Mouse (Mus musculus): Measurements from ENCODE around the gene Cd96. TPM values are rescaled to one million over a fixed set of nuclear protein-coding genes. Genes with fewer than 3 reads are reported as not detected.

The Cd96 gene
- polyA plus RNA-seq, 1 experiment from 2014 or later: 0.06 TPM

GRCm38 (mm10) chr16:46021302-46021701, 98.7 kb downstream of the Cd96 start:
- H3K4me1 ChIP-seq (ENCODE audit: control insufficient read depth, insufficient read depth, low read depth, low read length): no peaks in the 10 kb centered on the region; the same call in 1 of the 2 replicates
- no peaks in the 10 kb centered on the region for H3K36me3 ChIP-seq (ENCODE audit: control insufficient read depth, insufficient read depth, low read length)
- no peak overlapping the region for H3K9ac ChIP-seq (ENCODE audit: low read depth, low read length)
- no peaks in the 10 kb centered on the region for H3K27me3 ChIP-seq (replicated peaks; ENCODE audit: control insufficient read depth, insufficient read depth, low read length)
- H3K27ac ChIP-seq (ENCODE audit: low read depth, low read length): no peak overlapping the region
- H3K4me3 ChIP-seq (ENCODE audit: low read length): no peak overlapping the region
- 91% methylated on average over 2 of the region's 2 CpGs for WGBS
- ATAC-seq: no peak
- no peaks in the 10 kb centered on the region for H3K9me3 ChIP-seq (ENCODE audit: control insufficient read depth, low read length)
- no peak overlapping the region for H3K4me2 ChIP-seq (ENCODE audit: low read length)

GRCm38 (mm10) chr16:46020396-46020795, 99.7 kb downstream of the Cd96 start:
- Histone ChIP-seq H3K27me3 (replicated peaks; ENCODE audit: control insufficient read depth, insufficient read depth, low read length) (no peaks in the 10 kb centered on the region), H3K36me3 (ENCODE audit: control insufficient read depth, insufficient read depth, low read length) (no peaks in the 10 kb centered on the region), H3K4me1 (ENCODE audit: control insufficient read depth, insufficient read depth, low read depth, low read length) (no peaks in the 10 kb centered on the region; the same call in 1 of the 2 replicates), H3K4me2 (ENCODE audit: low read length) (no peak overlapping the region), H3K9me3 (ENCODE audit: control insufficient read depth, low read length) (no peaks in the 10 kb centered on the region), H3K4me3 (ENCODE audit: low read length) (no peak overlapping the region), H3K9ac (ENCODE audit: low read depth, low read length) (no peak overlapping the region), H3K27ac (ENCODE audit: low read depth, low read length) (no peak overlapping the region)
- ATAC-seq: no peak
- WGBS: 78% methylated on average over 2 of the region's 2 CpGs

DNA sequence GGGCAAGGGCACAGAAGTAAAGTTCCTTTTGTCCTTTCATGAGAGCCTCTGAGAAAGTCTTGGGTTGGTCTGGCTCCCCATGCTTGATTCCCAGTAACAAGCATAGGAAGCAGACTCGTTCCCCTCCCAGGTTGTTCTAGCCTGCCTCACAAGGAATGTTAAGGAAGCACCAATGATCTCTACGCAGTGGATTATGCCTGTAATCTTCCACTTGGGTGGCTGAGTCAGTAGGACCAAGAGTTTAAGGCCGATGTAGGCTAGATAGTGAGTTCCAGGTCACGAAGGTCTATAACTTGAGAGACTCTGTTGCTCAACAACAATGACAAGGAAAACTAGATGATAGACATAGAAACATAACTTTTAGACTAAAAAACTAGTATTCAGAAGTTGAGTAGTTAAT, 100.3 kb downstream of the Cd96 start:
- no peak for ATAC-seq
- Histone ChIP-seq H3K4me3 (ENCODE audit: low read length) (no peak overlapping the region), H3K9ac (ENCODE audit: low read depth, low read length) (no peak overlapping the region), H3K27ac (ENCODE audit: low read depth, low read length) (no peak overlapping the region), H3K27me3 (replicated peaks; ENCODE audit: control insufficient read depth, insufficient read depth, low read length) (no peaks in the 10 kb centered on the region), H3K4me2 (ENCODE audit: low read length) (no peak overlapping the region), H3K36me3 (ENCODE audit: control insufficient read depth, insufficient read depth, low read length) (no peaks in the 10 kb centered on the region), H3K9me3 (ENCODE audit: control insufficient read depth, low read length) (no peaks in the 10 kb centered on the region), H3K4me1 (ENCODE audit: control insufficient read depth, insufficient read depth, low read depth, low read length) (no peaks in the 10 kb centered on the region; the same call in 1 of the 2 replicates)
- 90% methylated on average over 4 of the region's 4 CpGs for WGBS

DNA sequence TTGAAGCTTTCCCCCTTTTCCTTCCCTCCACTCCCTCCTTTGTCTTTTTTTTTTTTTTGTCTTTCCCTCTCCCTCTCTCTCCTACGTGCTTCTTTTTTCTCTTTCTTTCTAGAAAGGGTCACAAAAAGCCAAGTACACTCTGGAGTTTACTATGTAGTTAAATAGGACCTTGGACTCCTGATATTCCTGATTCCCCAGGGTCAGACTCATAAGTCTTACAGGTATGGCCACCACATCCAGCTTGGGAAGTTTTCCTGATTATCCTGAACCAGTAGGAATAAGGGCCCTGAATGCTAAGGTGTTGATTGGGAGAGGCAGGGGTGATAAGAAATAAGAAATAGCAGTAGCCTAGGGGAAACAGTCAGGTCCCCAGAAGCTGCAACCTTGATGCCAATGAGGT, 100.7 kb downstream of the Cd96 start:
- no peak overlapping the region for H3K27ac ChIP-seq (ENCODE audit: low read depth, low read length)
- no peak overlapping the region for H3K4me2 ChIP-seq (ENCODE audit: low read length)
- no peaks in the 10 kb centered on the region for H3K9me3 ChIP-seq (ENCODE audit: control insufficient read depth, low read length)
- H3K4me1 ChIP-seq (ENCODE audit: control insufficient read depth, insufficient read depth, low read depth, low read length): no peaks in the 10 kb centered on the region; the same call in 1 of the 2 replicates
- H3K9ac ChIP-seq (ENCODE audit: low read depth, low read length): no peak overlapping the region
- no peak overlapping the region for H3K4me3 ChIP-seq (ENCODE audit: low read length)
- WGBS: 78% methylated on average over 1 of the region's 1 CpGs
- no peaks in the 10 kb centered on the region for H3K36me3 ChIP-seq (ENCODE audit: control insufficient read depth, insufficient read depth, low read length)
- no peak for ATAC-seq
- H3K27me3 ChIP-seq (replicated peaks; ENCODE audit: control insufficient read depth, insufficient read depth, low read length): no peaks in the 10 kb centered on the region

- H3K9ac ChIP-seq (ENCODE audit: low read depth, low read length): no peak overlapping the region
- no peak for ATAC-seq
- no peaks in the 10 kb centered on the region for H3K36me3 ChIP-seq (ENCODE audit: control insufficient read depth, insufficient read depth, low read length)
- 94% methylated on average over 1 of the region's 1 CpGs for WGBS
- H3K27me3 ChIP-seq (replicated peaks; ENCODE audit: control insufficient read depth, insufficient read depth, low read length): no peaks in the 10 kb centered on the region
- no peak overlapping the region for H3K27ac ChIP-seq (ENCODE audit: low read depth, low read length)
- H3K9me3 ChIP-seq (ENCODE audit: control insufficient read depth, low read length): no peaks in the 10 kb centered on the region
- H3K4me3 ChIP-seq (ENCODE audit: low read length): no peak overlapping the region
- peaks cover 10% of the 10 kb centered on the region for H3K4me1 ChIP-seq (ENCODE audit: control insufficient read depth, insufficient read depth, low read depth, low read length)
- H3K4me2 ChIP-seq (ENCODE audit: low read length): no peak overlapping the region
These were observed 108.4 kb downstream of the Cd96 start for GRCm38 (mm10) chr16:46011696-46012095.

- H3K9me3 ChIP-seq (ENCODE audit: control insufficient read depth, low read length): no peaks in the 10 kb centered on the region
- peaks cover 10% of the 10 kb centered on the region for H3K4me1 ChIP-seq (ENCODE audit: control insufficient read depth, insufficient read depth, low read depth, low read length)
- no peak for ATAC-seq
- WGBS: 6% methylated on average over 5 of the region's 5 CpGs
- no peaks in the 10 kb centered on the region for H3K36me3 ChIP-seq (ENCODE audit: control insufficient read depth, insufficient read depth, low read length)
- no peaks in the 10 kb centered on the region for H3K27me3 ChIP-seq (replicated peaks; ENCODE audit: control insufficient read depth, insufficient read depth, low read length)
- H3K4me2 ChIP-seq (ENCODE audit: low read length): peak overlapping the region; percentile 87
- peak overlapping the region; percentile 72 for H3K4me3 ChIP-seq (ENCODE audit: low read length)
- H3K9ac ChIP-seq (ENCODE audit: low read depth, low read length): peak overlapping the region; percentile 72
- peak overlapping the region; percentile 75 for H3K27ac ChIP-seq (ENCODE audit: low read depth, low read length)
These were observed 109.2 kb downstream of the Cd96 start for GRCm38 (mm10) chr16:46010906-46011220.

DNA sequence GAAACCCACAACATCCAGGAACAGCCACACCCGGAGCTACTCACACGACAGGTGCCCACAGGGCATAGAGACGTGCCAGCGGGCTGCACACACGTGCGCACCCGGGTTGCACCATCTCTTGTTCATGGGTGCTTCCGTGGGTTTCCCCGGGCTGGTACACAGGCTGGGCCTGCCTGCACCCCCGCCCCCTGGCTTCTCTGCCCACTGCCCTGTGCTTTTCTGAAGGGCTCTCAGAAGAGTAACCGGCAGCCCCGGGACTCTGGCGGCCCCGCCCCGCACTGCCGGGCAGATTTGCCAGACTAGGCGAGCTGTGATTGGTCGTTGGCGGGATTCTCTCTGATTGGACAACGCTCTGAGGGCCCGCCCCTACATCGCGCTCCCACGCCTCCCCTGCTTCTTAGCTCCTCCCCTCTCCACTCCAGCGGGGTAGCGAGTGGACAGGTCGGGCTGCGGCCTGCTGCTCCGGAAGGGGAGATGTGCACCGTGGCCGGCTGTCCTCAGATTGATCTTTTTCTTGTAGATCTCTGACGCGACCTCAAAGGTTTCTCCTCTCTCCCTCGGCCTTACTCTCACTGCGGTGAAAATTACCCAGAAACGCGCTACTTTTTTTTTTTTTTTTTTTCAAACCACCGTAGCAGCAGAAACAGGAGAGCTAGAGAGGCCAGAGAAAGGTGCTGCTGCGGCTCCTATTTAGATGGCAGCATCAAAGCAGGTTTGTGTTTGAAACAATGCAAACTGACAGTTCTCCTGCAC, 109.7 kb downstream of the Cd96 start, which contains the start of gene Plcxd2:
Plcxd2 (minus strand) TSS at position 66 of the 753 bp plus-strand sequence.
- H3K36me3 ChIP-seq (ENCODE audit: control insufficient read depth, insufficient read depth, low read length): no peaks in the 10 kb centered on the region
- ATAC-seq: peak; percentile 99
- peaks cover 10% of the 10 kb centered on the region for H3K4me1 ChIP-seq (ENCODE audit: control insufficient read depth, insufficient read depth, low read depth, low read length)
- H3K4me3 ChIP-seq (ENCODE audit: low read length): peak within 1 kb of the TSS; percentile 72
- H3K9me3 ChIP-seq (ENCODE audit: control insufficient read depth, low read length): no peaks in the 10 kb centered on the region
- under 1% methylated on average over 39 of the region's 39 CpGs for WGBS
- H3K9ac ChIP-seq (ENCODE audit: low read depth, low read length): peak within 1 kb of the TSS; percentile 72
- H3K4me2 ChIP-seq (ENCODE audit: low read length): peak within 1 kb of the TSS; percentile 87
- no peaks in the 10 kb centered on the region for H3K27me3 ChIP-seq (replicated peaks; ENCODE audit: control insufficient read depth, insufficient read depth, low read length)
- H3K27ac ChIP-seq (ENCODE audit: low read depth, low read length): peak within 1 kb of the TSS; percentile 75

GRCm38 (mm10) chr16:46009717-46010116, 110.3 kb downstream of the Cd96 start:
- Histone ChIP-seq H3K9ac (ENCODE audit: low read depth, low read length) (peak overlapping the region; percentile 70), H3K36me3 (ENCODE audit: control insufficient read depth, insufficient read depth, low read length) (no peaks in the 10 kb centered on the region), H3K9me3 (ENCODE audit: control insufficient read depth, low read length) (no peaks in the 10 kb centered on the region), H3K27me3 (replicated peaks; ENCODE audit: control insufficient read depth, insufficient read depth, low read length) (no peaks in the 10 kb centered on the region), H3K4me2 (ENCODE audit: low read length) (peak overlapping the region; percentile 87), H3K4me1 (ENCODE audit: control insufficient read depth, insufficient read depth, low read depth, low read length) (peaks cover 10% of the 10 kb centered on the region), H3K27ac (ENCODE audit: low read depth, low read length) (peak overlapping the region; percentile 57; the same call in 1 of the 2 replicates), H3K4me3 (ENCODE audit: low read length) (peak overlapping the region; percentile 72)
- 0% methylated on average over 13 of the region's 13 CpGs for WGBS
- ATAC-seq: peak; percentile 25; the same call in 1 of the 2 replicates

DNA sequence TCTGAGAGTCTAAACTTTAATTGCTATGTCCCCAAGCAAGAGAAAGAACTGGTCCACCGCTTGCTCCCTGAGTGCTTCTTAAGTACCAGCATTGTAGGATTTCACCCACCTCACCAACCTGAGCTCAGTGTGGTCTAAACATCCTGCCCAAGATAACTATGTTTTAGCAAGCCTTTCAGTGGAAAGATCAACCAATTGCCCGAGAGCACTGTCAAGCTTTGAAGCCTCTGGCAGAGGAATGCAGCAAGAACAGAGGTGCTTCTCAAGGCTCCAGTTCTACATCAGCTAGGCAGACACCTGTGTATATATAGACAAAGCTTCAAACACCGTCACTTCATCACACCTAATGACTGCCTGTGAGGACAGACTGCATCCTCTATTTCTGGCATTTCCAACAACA, 111.3 kb downstream of the Cd96 start:
- no peak for ATAC-seq
- peak overlapping the region; percentile 12 for H3K9ac ChIP-seq (ENCODE audit: low read depth, low read length)
- peak overlapping the region; percentile 72 for H3K4me3 ChIP-seq (ENCODE audit: low read length)
- H3K4me2 ChIP-seq (ENCODE audit: low read length): peak overlapping the region; percentile 87
- no peaks in the 10 kb centered on the region for H3K27me3 ChIP-seq (replicated peaks; ENCODE audit: control insufficient read depth, insufficient read depth, low read length)
- H3K36me3 ChIP-seq (ENCODE audit: control insufficient read depth, insufficient read depth, low read length): no peaks in the 10 kb centered on the region
- 61% methylated on average over 3 of the region's 3 CpGs for WGBS
- H3K27ac ChIP-seq (ENCODE audit: low read depth, low read length): no peak overlapping the region
- no peaks in the 10 kb centered on the region for H3K9me3 ChIP-seq (ENCODE audit: control insufficient read depth, low read length)
- H3K4me1 ChIP-seq (ENCODE audit: control insufficient read depth, insufficient read depth, low read depth, low read length): peaks cover 10% of the 10 kb centered on the region

Data from hindbrain, embryonic 16.5 days (tissue).